Mouse (Mus musculus): ENCODE results near the gene Wdr31.

- no peak for TF ChIP-seq POLR2A (IDR thresholded peaks at IDR 0.05; ENCODE audit: insufficient read depth, low read length)
- TF ChIP-seq EP300 (IDR thresholded peaks at IDR 0.05; ENCODE audit: insufficient read depth, low read depth, low read length) = no peak
Measured at GRCm38 (mm10) chr4:62475793-62476192, 5.1 kb upstream of the Wdr31 start.

All from ES-Bruce4 (cell line).